Mouse (Mus musculus): Measurements from ENCODE around the gene Fsd1. TPM values are rescaled to one million over a fixed set of nuclear protein-coding genes. Genes with fewer than 3 reads are reported as not detected.
"Not testable (repeated sequence)": the region's sequence is repeated elsewhere in the genome, so short reads cannot be mapped to it uniquely, and the experiment has no call there.

The Fsd1 gene
- polyA plus RNA-seq (2012; rRNA removed): 0.36 and 0.48 TPM in 2 replicates

DNA sequence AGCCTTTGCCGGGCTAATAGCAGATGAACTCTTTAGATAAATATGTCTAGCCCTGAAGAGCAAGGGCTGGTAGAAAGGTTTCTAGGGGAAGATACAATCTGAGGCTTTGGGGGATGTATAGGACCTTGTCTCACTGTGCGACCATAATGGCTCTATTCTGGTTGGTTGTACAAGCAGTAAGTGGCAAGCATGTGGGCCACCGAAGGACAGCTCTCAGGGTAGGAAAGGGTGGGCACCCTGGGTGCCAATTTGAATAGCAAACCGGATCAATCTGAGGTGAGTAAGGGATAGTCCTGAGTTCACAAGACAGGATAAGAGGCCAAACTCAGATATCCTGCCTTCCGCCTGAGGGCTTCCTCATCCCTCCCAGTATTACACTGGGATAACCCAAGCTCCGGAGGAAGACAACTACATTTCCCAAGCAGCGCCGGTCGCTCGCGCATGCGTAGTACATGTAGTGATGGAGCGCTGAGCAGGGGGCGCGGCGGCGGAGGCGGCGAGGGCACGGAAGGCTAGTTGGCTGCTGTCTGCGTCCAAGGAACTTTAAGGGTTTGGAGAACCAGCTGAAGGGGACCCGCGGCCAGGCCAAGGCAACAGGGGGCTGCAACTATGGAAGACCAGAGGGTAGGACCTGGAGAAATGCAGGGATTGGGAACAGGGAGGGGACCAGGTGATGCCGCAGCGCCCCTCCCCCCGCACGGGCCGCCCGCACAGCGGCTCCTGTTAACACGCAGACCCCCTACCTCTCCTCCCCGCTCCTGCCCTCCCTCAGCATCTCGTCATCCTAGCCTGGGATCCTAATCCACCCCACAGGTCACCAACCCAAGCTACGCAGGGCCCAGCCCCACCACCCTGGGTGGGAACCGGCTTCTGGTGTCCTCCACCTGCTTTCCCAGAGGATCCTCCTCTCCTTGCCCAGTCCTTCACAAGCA, at the start of gene Fsd1:
Gene Fsd1 (plus strand): TSS at position 480 of the 932 bp plus-strand sequence.
- TF ChIP-seq CTCF (conservative IDR thresholded peaks at IDR 0.05; ENCODE audit: insufficient read depth, insufficient read length, low read depth, low read length) (no peak), POLR2A (IDR thresholded peaks at IDR 0.05; ENCODE audit: low read depth, low read length) (no peak)
- no peak for DNase-seq
- no peaks in the 10 kb centered on the region for H3K27me3 ChIP-seq (replicated peaks; ENCODE audit: control insufficient read depth, insufficient read depth, low read length)
- no peaks in the 10 kb centered on the region for H3K36me3 ChIP-seq (ENCODE audit: control insufficient read depth, insufficient read depth, low read length)
- H3K4me3 ChIP-seq (ENCODE audit: insufficient read depth, low read depth, low read length): no peak within 1 kb of the TSS
- WGBS: 10% methylated on average over 35 of the region's 35 CpGs
- no peak within 1 kb of the TSS for H3K27ac ChIP-seq (ENCODE audit: insufficient read depth, low read depth, low read length)
- no peaks in the 10 kb centered on the region for H3K4me1 ChIP-seq (ENCODE audit: control insufficient read depth, insufficient read depth, low read length)

DNA sequence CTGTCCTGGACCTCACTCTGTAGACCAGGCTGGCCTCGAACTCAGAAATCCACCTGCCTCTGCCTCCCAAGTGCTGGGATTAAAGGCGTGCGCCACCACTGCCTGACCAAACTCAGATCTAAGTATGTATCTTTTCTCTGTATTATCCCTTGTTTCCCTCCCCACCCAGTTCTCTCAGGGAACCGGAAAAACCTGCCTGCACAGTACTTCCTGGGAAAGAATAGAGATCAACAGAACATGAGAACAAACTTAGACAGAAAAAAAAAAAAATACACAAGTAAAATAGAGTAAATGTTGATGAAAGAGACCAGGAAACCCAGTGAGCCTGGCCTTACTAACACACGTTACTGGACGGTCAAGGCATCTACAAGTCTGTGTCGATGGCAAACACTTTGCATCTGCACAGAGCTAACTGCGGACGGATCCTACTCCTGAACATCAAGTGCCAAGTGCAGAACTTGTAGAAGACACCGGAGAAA, 41.9 kb upstream of the Fsd1 start:
- DNase-seq: not testable (repeated sequence)

DNA sequence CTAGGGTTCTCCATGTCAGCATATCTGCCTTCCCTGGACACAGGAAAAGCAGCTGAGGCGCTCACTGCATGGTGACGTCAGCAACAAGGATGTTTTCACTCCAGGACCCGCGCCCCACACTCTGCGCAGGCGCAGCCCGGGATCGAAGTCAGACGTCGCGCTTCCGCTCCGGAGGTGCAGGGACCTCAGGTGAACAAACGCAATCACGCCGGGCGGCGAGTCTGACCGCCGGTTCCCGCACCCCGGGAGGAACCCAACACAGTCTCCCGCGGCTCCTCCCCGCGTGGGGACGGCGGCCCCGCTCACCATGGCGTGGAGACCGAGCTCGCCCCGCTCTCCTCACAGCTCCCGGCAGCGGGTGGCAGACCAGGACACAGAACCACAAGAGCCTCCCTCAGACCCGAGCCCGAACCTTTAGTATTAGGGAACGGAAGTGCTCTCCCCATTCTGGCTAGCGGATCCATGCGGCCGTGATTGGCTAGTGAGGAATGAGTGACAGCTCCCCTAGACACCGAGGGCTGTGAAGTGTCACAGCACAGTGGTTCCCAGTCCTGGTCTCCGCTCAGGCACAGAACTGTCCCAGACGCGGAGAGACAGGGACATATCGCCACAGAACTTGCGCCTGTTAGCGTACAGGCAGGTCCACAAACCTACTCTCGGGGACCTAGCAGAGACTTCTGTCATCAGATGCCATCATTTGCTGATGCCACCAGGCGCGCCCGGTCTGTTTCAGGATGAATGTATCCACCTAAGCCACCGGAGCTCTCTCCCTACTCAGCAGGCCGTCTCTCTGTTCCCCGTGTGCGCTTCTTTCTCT, 41.2 kb upstream of the Fsd1 start:
- under 1% methylated on average over 56 of the region's 56 CpGs for WGBS

More for the DNA sequence above, 41.9 kb upstream of the Fsd1 start:
- H3K36me3 ChIP-seq (ENCODE audit: control insufficient read depth, insufficient read depth, low read length); H3K27me3 ChIP-seq (replicated peaks; ENCODE audit: control insufficient read depth, insufficient read depth, low read length); H3K4me1 ChIP-seq (ENCODE audit: control insufficient read depth, insufficient read depth, low read length): not testable (repeated sequence)
- H3K27ac ChIP-seq (ENCODE audit: insufficient read depth, low read depth, low read length): peak overlapping the region; percentile 91
- 23% methylated on average over 10 of the region's 10 CpGs for WGBS
- H3K4me3 ChIP-seq (ENCODE audit: insufficient read depth, low read depth, low read length): peak overlapping the region; percentile 60

DNA sequence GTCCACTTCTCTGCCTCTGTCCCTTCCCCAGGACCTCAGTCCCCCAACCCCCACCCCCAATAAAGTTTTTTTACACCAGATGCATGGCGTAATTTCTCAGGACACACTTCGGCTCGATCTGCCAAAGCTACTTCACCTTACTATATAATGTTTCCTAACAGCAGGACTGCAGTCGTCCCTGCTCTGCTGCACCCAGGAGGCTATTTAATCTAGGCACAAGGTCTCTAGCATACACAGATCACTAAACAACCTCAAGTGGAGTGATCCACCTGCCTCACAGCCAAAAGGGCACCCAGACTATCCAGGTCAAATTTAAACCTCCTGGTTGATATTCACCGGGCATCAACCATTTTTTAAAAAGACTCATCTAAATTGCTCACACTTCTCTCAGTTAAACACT, 40.6 kb upstream of the Fsd1 start:
- DNase-seq: no peak
- H3K36me3 ChIP-seq (ENCODE audit: control insufficient read depth, insufficient read depth, low read length): no peaks in the 10 kb centered on the region
- H3K27me3 ChIP-seq (replicated peaks; ENCODE audit: control insufficient read depth, insufficient read depth, low read length): no peaks in the 10 kb centered on the region
- TF ChIP-seq POLR2A (IDR thresholded peaks at IDR 0.05; ENCODE audit: low read depth, low read length) (no peak), CTCF (conservative IDR thresholded peaks at IDR 0.05; ENCODE audit: insufficient read depth, insufficient read length, low read depth, low read length) (no peak)
- H3K27ac ChIP-seq (ENCODE audit: insufficient read depth, low read depth, low read length): peak overlapping the region; percentile 91; the same call in 1 of the 2 replicates
- H3K4me3 ChIP-seq (ENCODE audit: insufficient read depth, low read depth, low read length): peak overlapping the region; percentile 60
- 13% methylated on average over 5 of the region's 5 CpGs for WGBS
- H3K4me1 ChIP-seq (ENCODE audit: control insufficient read depth, insufficient read depth, low read length): no peaks in the 10 kb centered on the region; the same call in 1 of the 2 replicates

More for the DNA sequence above, 41.2 kb upstream of the Fsd1 start:
- peak; percentile 98 for DNase-seq
- H3K36me3 ChIP-seq (ENCODE audit: control insufficient read depth, insufficient read depth, low read length); H3K27me3 ChIP-seq (replicated peaks; ENCODE audit: control insufficient read depth, insufficient read depth, low read length); H3K4me1 ChIP-seq (ENCODE audit: control insufficient read depth, insufficient read depth, low read length): not testable (repeated sequence)
- H3K27ac ChIP-seq (ENCODE audit: insufficient read depth, low read depth, low read length): peak overlapping the region; percentile 91
- peak overlapping the region; percentile 60 for H3K4me3 ChIP-seq (ENCODE audit: insufficient read depth, low read depth, low read length)
- peak; percentile 76 for TF ChIP-seq POLR2A (IDR thresholded peaks at IDR 0.05; ENCODE audit: low read depth, low read length)

DNA sequence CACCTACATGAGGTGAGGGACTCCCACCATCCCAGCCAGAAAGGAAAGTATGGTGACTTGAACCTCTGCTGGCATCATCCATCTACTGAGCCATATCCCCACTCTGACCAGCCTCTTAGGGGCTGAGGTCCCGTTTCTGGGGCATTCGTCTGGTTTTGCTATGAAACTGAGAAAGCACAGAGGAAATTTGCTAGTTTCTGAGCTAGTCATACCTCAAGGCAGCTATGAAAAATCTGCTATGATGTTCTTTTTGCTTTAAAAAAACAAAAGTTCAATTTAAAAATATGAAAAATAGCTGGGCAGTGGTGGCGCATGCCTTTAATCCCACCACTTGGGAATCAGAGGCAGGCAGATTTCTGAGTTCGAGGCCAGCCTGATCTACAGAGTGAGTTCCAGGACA, 37.7 kb upstream of the Fsd1 start:
- Histone ChIP-seq H3K36me3 (ENCODE audit: control insufficient read depth, insufficient read depth, low read length) (no peaks in the 10 kb centered on the region), H3K4me3 (ENCODE audit: insufficient read depth, low read depth, low read length) (no peak overlapping the region), H3K27ac (ENCODE audit: insufficient read depth, low read depth, low read length) (no peak overlapping the region), H3K27me3 (replicated peaks; ENCODE audit: control insufficient read depth, insufficient read depth, low read length) (no peaks in the 10 kb centered on the region), H3K4me1 (ENCODE audit: control insufficient read depth, insufficient read depth, low read length) (no peaks in the 10 kb centered on the region; the same call in 1 of the 2 replicates)
- no peak for DNase-seq
- TF ChIP-seq POLR2A (IDR thresholded peaks at IDR 0.05; ENCODE audit: low read depth, low read length) (no peak), CTCF (conservative IDR thresholded peaks at IDR 0.05; ENCODE audit: insufficient read depth, insufficient read length, low read depth, low read length) (no peak)
- 85% methylated on average over 4 of the region's 4 CpGs for WGBS

DNA sequence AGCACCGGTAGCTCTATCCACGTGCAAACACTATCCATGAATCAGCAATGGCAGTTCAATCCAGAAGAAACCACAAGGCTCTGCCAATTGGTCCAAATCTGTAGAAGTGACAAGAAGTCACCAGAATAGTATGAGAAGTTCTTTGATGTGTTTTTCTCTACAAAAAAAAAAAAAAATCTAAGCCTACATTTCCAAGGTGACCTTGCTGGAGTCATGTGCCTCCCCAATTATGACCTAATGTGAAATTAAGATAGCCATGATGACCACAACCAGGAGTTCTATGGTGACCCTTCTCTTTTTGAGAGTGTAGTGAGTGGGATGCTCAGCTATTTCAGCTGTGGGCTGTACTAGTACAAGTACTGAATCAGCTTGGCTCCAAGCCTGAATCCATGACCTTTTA, 36.9 kb upstream of the Fsd1 start, which contains the start of gene Zfp119b:
Gene Zfp119b (minus strand): TSS at position 101 of the 400 bp plus-strand sequence.
- no peak within 1 kb of the TSS for H3K4me3 ChIP-seq (ENCODE audit: insufficient read depth, low read depth, low read length)
- TF ChIP-seq POLR2A (IDR thresholded peaks at IDR 0.05; ENCODE audit: low read depth, low read length) (no peak), CTCF (conservative IDR thresholded peaks at IDR 0.05; ENCODE audit: insufficient read depth, insufficient read length, low read depth, low read length) (no peak)
- no peak within 1 kb of the TSS for H3K27ac ChIP-seq (ENCODE audit: insufficient read depth, low read depth, low read length)
- no peaks in the 10 kb centered on the region; the same call in 1 of the 2 replicates for H3K4me1 ChIP-seq (ENCODE audit: control insufficient read depth, insufficient read depth, low read length)
- no peaks in the 10 kb centered on the region for H3K36me3 ChIP-seq (ENCODE audit: control insufficient read depth, insufficient read depth, low read length)
- WGBS: 86% methylated on average over 2 of the region's 2 CpGs
- DNase-seq: no peak
- H3K27me3 ChIP-seq (replicated peaks; ENCODE audit: control insufficient read depth, insufficient read depth, low read length): no peaks in the 10 kb centered on the region

DNA sequence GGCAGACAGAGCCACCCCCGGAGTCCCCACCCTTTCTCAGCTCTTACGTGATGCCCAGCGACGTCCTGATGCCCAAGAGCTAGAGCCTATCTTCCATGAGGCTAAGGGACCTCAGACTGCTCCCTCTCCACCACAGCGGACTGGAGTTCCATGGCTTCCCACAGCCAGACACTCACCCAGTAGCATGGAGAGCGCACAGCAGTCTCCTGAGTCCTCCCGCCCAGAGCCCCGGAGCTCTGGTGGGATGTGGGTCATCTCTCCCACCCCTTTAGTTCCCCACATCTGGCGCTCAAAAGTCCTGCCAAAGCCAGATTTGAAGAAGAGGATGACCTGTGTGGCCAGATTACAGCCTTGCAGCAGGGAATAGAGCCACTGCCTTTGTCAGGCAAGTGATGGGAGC, 35.7 kb upstream of the Fsd1 start:
- WGBS: 78% methylated on average over 9 of the region's 9 CpGs
- no peak for DNase-seq
- Histone ChIP-seq H3K4me3 (ENCODE audit: insufficient read depth, low read depth, low read length) (no peak overlapping the region), H3K4me1 (ENCODE audit: control insufficient read depth, insufficient read depth, low read length) (no peaks in the 10 kb centered on the region; the same call in 1 of the 2 replicates), H3K36me3 (ENCODE audit: control insufficient read depth, insufficient read depth, low read length) (no peaks in the 10 kb centered on the region), H3K27me3 (replicated peaks; ENCODE audit: control insufficient read depth, insufficient read depth, low read length) (no peaks in the 10 kb centered on the region), H3K27ac (ENCODE audit: insufficient read depth, low read depth, low read length) (no peak overlapping the region)
- no peak for TF ChIP-seq CTCF (conservative IDR thresholded peaks at IDR 0.05; ENCODE audit: insufficient read depth, insufficient read length, low read depth, low read length)
- no peak for TF ChIP-seq POLR2A (IDR thresholded peaks at IDR 0.05; ENCODE audit: low read depth, low read length)
